Mouse (Mus musculus): Measurements from ENCODE around the gene Optn. TPM values are rescaled to one million over a fixed set of nuclear protein-coding genes. Genes with fewer than 3 reads are reported as not detected.
"Not testable (repeated sequence)": the region's sequence is repeated elsewhere in the genome, so short reads cannot be mapped to it uniquely, and the experiment has no call there.

The Optn gene
- polyA plus RNA-seq (2016; fragmentation: Nextera tagmentation; extraction: Ambion mirVana), result 4.4 and 4.8 TPM in 2 replicates

GRCm38 (mm10) chr2:5063299-5064205 is at the start of gene Optn:
Optn (minus strand) TSS chr2:5064051.
- peak; percentile 90 for DNase-seq (ENCODE audit: low spot score)
- Histone ChIP-seq H3K27ac (replicated peaks) (peak within 1 kb of the TSS; percentile 69), H3K27me3 (replicated peaks; ENCODE audit: low read depth, poor library complexity, severe bottlenecking) (peaks cover 37% of the 10 kb centered on the region), H3K9me3 (no peaks in the 10 kb centered on the region), H3K36me3 (replicated peaks) (no peaks in the 10 kb centered on the region), H3K4me1 (peaks cover 20% of the 10 kb centered on the region), H3K4me3 (peak within 1 kb of the TSS; percentile 74)
- WGBS, result 2% methylated on average over 63 of the region's 63 CpGs

DNA sequence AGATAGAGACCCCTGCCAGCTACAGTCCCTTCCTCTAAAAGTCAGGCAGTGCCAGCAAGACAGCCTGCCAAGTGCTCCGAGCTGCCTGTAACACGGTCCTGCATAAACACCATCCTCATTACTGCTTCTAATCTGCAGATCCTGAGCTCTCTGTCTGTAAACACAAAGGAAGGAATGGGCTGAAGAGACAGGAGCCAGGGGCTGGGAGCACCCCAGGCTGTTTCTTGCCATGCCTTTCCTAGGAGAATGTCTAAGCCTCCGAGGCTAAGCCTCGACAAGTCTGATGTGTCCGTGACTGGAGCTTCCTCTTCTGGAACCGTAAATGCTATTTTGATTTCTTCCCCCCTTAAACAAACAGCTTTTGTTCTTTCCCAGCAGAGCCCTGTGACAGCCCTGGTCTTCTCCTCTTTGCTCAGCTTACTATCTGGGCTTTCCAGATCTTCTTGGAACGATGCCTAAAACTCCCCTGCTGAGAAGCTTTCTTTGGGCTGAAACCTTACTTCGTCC is 49.0 kb upstream of the Optn start:
- Histone ChIP-seq H3K4me3 (no peak overlapping the region), H3K9me3 (peaks cover 6% of the 10 kb centered on the region; the same call in 1 of the 2 replicates), H3K27me3 (replicated peaks; ENCODE audit: low read depth, poor library complexity, severe bottlenecking) (no peaks in the 10 kb centered on the region; the same call in 1 of the 2 replicates), H3K36me3 (replicated peaks) (no peaks in the 10 kb centered on the region), H3K4me1 (peaks cover 31% of the 10 kb centered on the region), H3K27ac (replicated peaks) (peak overlapping the region; percentile 8; the same call in 1 of the 2 replicates)
- no peak for DNase-seq (ENCODE audit: low spot score)
- 16% methylated on average over 8 of the region's 8 CpGs for WGBS

DNA sequence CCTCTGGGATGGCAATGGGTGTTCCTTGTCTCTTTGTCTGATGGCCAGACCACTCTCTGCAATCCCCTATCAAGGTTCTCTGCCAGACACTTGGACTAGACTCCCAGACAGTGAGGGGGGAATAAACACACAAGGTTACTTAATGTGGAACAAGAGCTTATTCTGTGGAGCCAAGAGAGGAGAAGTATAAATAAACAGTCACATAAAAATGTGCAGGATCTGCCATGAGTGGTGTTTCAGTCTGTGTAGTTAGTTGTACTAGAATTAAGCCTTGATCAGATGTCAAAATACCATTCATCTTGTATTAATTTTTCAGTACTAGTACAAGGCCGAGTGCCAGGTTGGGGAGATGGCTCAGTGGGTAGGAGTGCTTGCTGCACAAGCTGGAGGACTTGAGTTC is 39.0 kb upstream of the Optn start:
- Histone ChIP-seq H3K4me3 (no peak overlapping the region), H3K27me3 (replicated peaks; ENCODE audit: low read depth, poor library complexity, severe bottlenecking) (no peaks in the 10 kb centered on the region), H3K36me3 (replicated peaks) (no peaks in the 10 kb centered on the region), H3K4me1 (peaks cover 22% of the 10 kb centered on the region), H3K27ac (replicated peaks) (no peak overlapping the region), H3K9me3 (peaks cover 6% of the 10 kb centered on the region; the same call in 1 of the 2 replicates)
- WGBS, result 68% methylated on average over 1 of the region's 1 CpGs
- DNase-seq (ENCODE audit: low spot score), result no peak

DNA sequence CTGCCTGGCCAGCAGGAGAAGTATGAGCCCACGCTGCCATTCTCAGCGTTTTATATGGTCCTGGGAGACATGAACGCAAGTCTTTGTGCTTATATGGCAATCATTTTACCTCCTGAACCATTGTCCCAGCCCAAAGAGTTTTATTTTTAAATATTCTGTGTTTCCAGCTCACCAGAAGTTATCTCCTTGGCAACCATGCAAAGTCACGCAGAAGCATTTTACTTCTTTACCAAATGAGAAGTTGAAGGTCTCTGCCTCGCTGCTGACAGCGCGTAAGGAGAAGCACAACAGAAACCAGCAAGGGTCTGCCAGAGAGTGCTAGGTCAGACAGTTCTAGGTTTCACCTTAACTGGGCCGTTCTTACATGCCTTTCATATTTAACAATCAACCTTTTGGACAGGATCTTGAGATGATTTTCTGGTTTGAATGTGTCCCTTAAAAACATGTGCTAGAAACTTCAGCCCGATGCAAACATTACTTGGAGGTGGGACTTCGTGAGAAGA is 37.9 kb upstream of the Optn start:
- no peak for DNase-seq (ENCODE audit: low spot score)
- 91% methylated on average over 10 of the region's 10 CpGs for WGBS
- Histone ChIP-seq H3K4me1 (peaks cover 26% of the 10 kb centered on the region), H3K36me3 (replicated peaks) (no peaks in the 10 kb centered on the region), H3K27me3 (replicated peaks; ENCODE audit: low read depth, poor library complexity, severe bottlenecking) (no peaks in the 10 kb centered on the region; the same call in 1 of the 2 replicates), H3K4me3 (no peak overlapping the region), H3K27ac (replicated peaks) (no peak overlapping the region), H3K9me3 (peaks cover 3% of the 10 kb centered on the region; the same call in 1 of the 2 replicates)

DNA sequence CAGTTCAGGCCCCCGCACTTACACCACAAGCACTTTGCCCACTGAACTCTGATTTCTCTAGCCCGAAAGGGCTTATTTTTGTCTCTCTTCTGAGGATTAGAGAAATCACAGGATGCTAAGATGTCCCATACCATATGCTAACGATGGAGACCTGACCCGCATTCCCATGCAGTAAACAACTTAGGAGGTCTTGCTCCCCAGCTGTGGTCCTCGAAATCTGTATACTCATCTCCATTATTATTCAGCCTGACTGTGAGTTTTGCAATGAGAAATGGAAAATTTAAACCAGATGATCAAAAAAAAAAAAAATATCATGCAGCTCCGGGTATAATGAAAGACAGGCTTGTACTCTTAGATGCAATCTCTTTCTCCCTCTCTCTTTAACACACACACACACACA is 35.3 kb upstream of the Optn start:
- Histone ChIP-seq H3K4me1 (peaks cover 26% of the 10 kb centered on the region), H3K27me3 (replicated peaks; ENCODE audit: low read depth, poor library complexity, severe bottlenecking) (no peaks in the 10 kb centered on the region; the same call in 1 of the 2 replicates), H3K9me3 (no peaks in the 10 kb centered on the region; the same call in 1 of the 2 replicates), H3K27ac (replicated peaks) (0 out of 2 replicates have a peak overlapping the region, but pooled peaks have one; percentile 5), H3K4me3 (no peak overlapping the region), H3K36me3 (replicated peaks) (no peaks in the 10 kb centered on the region)
- no peak for DNase-seq (ENCODE audit: low spot score)
- WGBS, result 60% methylated on average over 6 of the region's 6 CpGs

- peak; percentile 61 for DNase-seq (ENCODE audit: low spot score)
- WGBS, result 26% methylated on average over 20 of the region's 20 CpGs
- Histone ChIP-seq H3K27ac (replicated peaks) (peak overlapping the region; percentile 66), H3K36me3 (replicated peaks) (no peaks in the 10 kb centered on the region), H3K4me3 (peak overlapping the region; percentile 44), H3K27me3 (replicated peaks; ENCODE audit: low read depth, poor library complexity, severe bottlenecking) (no peaks in the 10 kb centered on the region; the same call in 1 of the 2 replicates), H3K4me1 (peaks cover 26% of the 10 kb centered on the region), H3K9me3 (no peaks in the 10 kb centered on the region; the same call in 1 of the 2 replicates)
Observed at GRCm38 (mm10) chr2:5097786-5098445, 34.1 kb upstream of the Optn start.

- Histone ChIP-seq H3K36me3 (replicated peaks) (no peaks in the 10 kb centered on the region), H3K4me3 (no peak overlapping the region), H3K27me3 (replicated peaks; ENCODE audit: low read depth, poor library complexity, severe bottlenecking) (no peaks in the 10 kb centered on the region; the same call in 1 of the 2 replicates), H3K27ac (replicated peaks) (no peak overlapping the region), H3K4me1 (peaks cover 26% of the 10 kb centered on the region), H3K9me3 (no peaks in the 10 kb centered on the region; the same call in 1 of the 2 replicates)
- WGBS, result 44% methylated on average over 1 of the region's 1 CpGs
- no peak for DNase-seq (ENCODE audit: low spot score)
Observed at GRCm38 (mm10) chr2:5095316-5095715, 31.5 kb upstream of the Optn start.

DNA sequence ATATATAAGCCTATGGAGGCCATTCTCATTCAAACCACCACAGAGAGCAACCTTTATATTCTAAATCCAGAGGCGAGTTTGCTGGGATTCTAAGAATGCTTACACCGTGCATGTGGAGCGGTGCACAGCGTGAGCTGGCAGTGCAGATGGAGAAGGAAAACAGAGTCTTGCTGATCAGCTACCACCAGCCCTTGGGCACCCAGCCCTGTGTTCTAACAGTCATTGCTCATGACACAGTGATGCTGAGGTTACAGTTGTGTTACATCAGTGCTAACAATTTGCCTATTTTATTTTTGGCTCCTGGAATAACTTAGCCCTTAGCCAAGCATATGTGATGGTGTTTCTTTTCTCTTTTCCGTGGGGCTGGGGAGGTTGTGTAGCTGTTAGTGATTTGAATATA is 31.0 kb upstream of the Optn start:
- H3K27ac ChIP-seq (replicated peaks), result no peak overlapping the region
- H3K9me3 ChIP-seq, result no peaks in the 10 kb centered on the region; the same call in 1 of the 2 replicates
- H3K36me3 ChIP-seq (replicated peaks), result no peaks in the 10 kb centered on the region
- DNase-seq (ENCODE audit: low spot score), result no peak
- WGBS, result 87% methylated on average over 5 of the region's 5 CpGs
- no peaks in the 10 kb centered on the region; the same call in 1 of the 2 replicates for H3K27me3 ChIP-seq (replicated peaks; ENCODE audit: low read depth, poor library complexity, severe bottlenecking)
- no peak overlapping the region for H3K4me3 ChIP-seq
- H3K4me1 ChIP-seq, result peaks cover 25% of the 10 kb centered on the region

- not testable (repeated sequence) for H3K36me3 ChIP-seq (replicated peaks); H3K4me1 ChIP-seq; H3K4me3 ChIP-seq; H3K27ac ChIP-seq (replicated peaks); H3K27me3 ChIP-seq (replicated peaks; ENCODE audit: low read depth, poor library complexity, severe bottlenecking); H3K9me3 ChIP-seq; DNase-seq (ENCODE audit: low spot score)
- WGBS, result 69% methylated on average over 4 of the region's 4 CpGs
Observed at GRCm38 (mm10) chr2:5090385-5090784, 26.5 kb upstream of the Optn start.

- H3K4me3 ChIP-seq, result no peak overlapping the region
- H3K27ac ChIP-seq (replicated peaks), result no peak overlapping the region
- no peaks in the 10 kb centered on the region for H3K4me1 ChIP-seq
- H3K36me3 ChIP-seq (replicated peaks), result no peaks in the 10 kb centered on the region
- no peak for DNase-seq (ENCODE audit: low spot score)
- no peaks in the 10 kb centered on the region for H3K9me3 ChIP-seq
- H3K27me3 ChIP-seq (replicated peaks; ENCODE audit: low read depth, poor library complexity, severe bottlenecking), result no peaks in the 10 kb centered on the region
- WGBS, result 82% methylated on average over 3 of the region's 3 CpGs
Observed at GRCm38 (mm10) chr2:5087667-5088066, 23.8 kb upstream of the Optn start.

- Histone ChIP-seq H3K27ac (replicated peaks) (no peak overlapping the region), H3K9me3 (no peaks in the 10 kb centered on the region)
- 95% methylated on average over 7 of the region's 7 CpGs for WGBS
Observed at GRCm38 (mm10) chr2:5083739-5084138, 19.9 kb upstream of the Optn start.

More at GRCm38 (mm10) chr2:5083739-5084138, 19.9 kb upstream of the Optn start:
- Histone ChIP-seq H3K27me3 (replicated peaks; ENCODE audit: low read depth, poor library complexity, severe bottlenecking) (no peaks in the 10 kb centered on the region), H3K4me3 (no peak overlapping the region), H3K4me1 (peaks cover 6% of the 10 kb centered on the region; the same call in 1 of the 2 replicates), H3K36me3 (replicated peaks) (no peaks in the 10 kb centered on the region)
- no peak for DNase-seq (ENCODE audit: low spot score)

Data from embryonic facial prominence, embryonic 10.5 days (tissue).